Mouse (Mus musculus): ENCODE data around the gene Olfr15. TPM values are rescaled to one million over a fixed set of nuclear protein-coding genes. Genes with fewer than 3 reads are reported as not detected.
"Not testable (repeated sequence)": the region's sequence is repeated elsewhere in the genome, so short reads cannot be mapped to it uniquely, and the experiment has no call there.

Gene Olfr15
- polyA plus RNA-seq, 1 experiment from 2014 or later = not detected

GRCm38 (mm10) chr16:3846711-3847518, 16.2 kb downstream of the Olfr15 start, which contains the start of gene Zfp174:
Gene Zfp174 (plus strand): TSS chr16:3847268.
- H3K4me2 ChIP-seq = peak within 1 kb of the TSS; percentile 79
- no peaks in the 10 kb centered on the region for H3K36me3 ChIP-seq
- H3K4me1 ChIP-seq = peaks cover 7% of the 10 kb centered on the region; the same call in 1 of the 2 replicates
- 3% methylated on average over 38 of the region's 38 CpGs for whole genome bisulfite sequencing
- H3K9me3 ChIP-seq = no peaks in the 10 kb centered on the region
- H3K9ac ChIP-seq = peak within 1 kb of the TSS; percentile 65
- 0 out of 2 replicates have a peak within 1 kb of the TSS, but pooled peaks have one; percentile 2 for H3K27ac ChIP-seq
- peak; percentile 100 for ATAC-seq (ENCODE audit: borderline replicate concordance, extremely low read depth, low FRiP score, low TSS enrichment)
- peak within 1 kb of the TSS; percentile 72 for H3K4me3 ChIP-seq
- no peaks in the 10 kb centered on the region for H3K27me3 ChIP-seq

GRCm38 (mm10) chr16:3847871-3848270, 17.2 kb downstream of the Olfr15 start:
- no peaks in the 10 kb centered on the region for H3K9me3 ChIP-seq
- no peaks in the 10 kb centered on the region for H3K36me3 ChIP-seq
- H3K27ac ChIP-seq = no peak overlapping the region
- H3K27me3 ChIP-seq = no peaks in the 10 kb centered on the region
- peak overlapping the region; percentile 72 for H3K4me3 ChIP-seq
- H3K9ac ChIP-seq = peak overlapping the region; percentile 65
- 69% methylated on average over 4 of the region's 4 CpGs for WGBS
- peaks cover 7% of the 10 kb centered on the region; the same call in 1 of the 2 replicates for H3K4me1 ChIP-seq
- H3K4me2 ChIP-seq = peak overlapping the region; percentile 79
- no peak for ATAC-seq (ENCODE audit: borderline replicate concordance, extremely low read depth, low FRiP score, low TSS enrichment)

GRCm38 (mm10) chr16:3848416-3848815, 17.7 kb downstream of the Olfr15 start:
- no peak overlapping the region for H3K4me3 ChIP-seq
- no peaks in the 10 kb centered on the region for H3K9me3 ChIP-seq
- 66% methylated on average over 3 of the region's 3 CpGs for WGBS
- H3K27ac ChIP-seq = no peak overlapping the region
- no peak overlapping the region for H3K4me2 ChIP-seq
- H3K27me3 ChIP-seq = no peaks in the 10 kb centered on the region
- no peak for ATAC-seq (ENCODE audit: borderline replicate concordance, extremely low read depth, low FRiP score, low TSS enrichment)
- H3K9ac ChIP-seq = no peak overlapping the region
- peaks cover 7% of the 10 kb centered on the region; the same call in 1 of the 2 replicates for H3K4me1 ChIP-seq
- no peaks in the 10 kb centered on the region for H3K36me3 ChIP-seq

- H3K4me2 ChIP-seq; H3K9ac ChIP-seq; H3K4me1 ChIP-seq; H3K9me3 ChIP-seq; H3K4me3 ChIP-seq; H3K27me3 ChIP-seq; H3K27ac ChIP-seq; H3K36me3 ChIP-seq; ATAC-seq (ENCODE audit: borderline replicate concordance, extremely low read depth, low FRiP score, low TSS enrichment): not testable (repeated sequence)
- WGBS = 85% methylated on average over 13 of the region's 13 CpGs
These were observed 20.6 kb downstream of the Olfr15 start for GRCm38 (mm10) chr16:3851301-3851700.

- Histone ChIP-seq H3K36me3 (no peaks in the 10 kb centered on the region), H3K4me3 (no peak overlapping the region), H3K27me3 (no peaks in the 10 kb centered on the region), H3K4me1 (0 out of 2 replicates have a peak, but pooled peaks cover 2% of the 10 kb centered on the region), H3K27ac (no peak overlapping the region), H3K9me3 (no peaks in the 10 kb centered on the region), H3K9ac (no peak overlapping the region), H3K4me2 (no peak overlapping the region)
- 33% methylated on average over 12 of the region's 12 CpGs for WGBS
- ATAC-seq (ENCODE audit: borderline replicate concordance, extremely low read depth, low FRiP score, low TSS enrichment) = no peak
These were observed 21.9 kb downstream of the Olfr15 start for GRCm38 (mm10) chr16:3852586-3852985.

- H3K27ac ChIP-seq = no peak overlapping the region
- no peak for ATAC-seq (ENCODE audit: borderline replicate concordance, extremely low read depth, low FRiP score, low TSS enrichment)
- H3K4me1 ChIP-seq = no peaks in the 10 kb centered on the region
- 67% methylated on average over 11 of the region's 11 CpGs for WGBS
- H3K4me3 ChIP-seq = no peak overlapping the region
- H3K4me2 ChIP-seq = no peak overlapping the region
- H3K27me3 ChIP-seq = no peaks in the 10 kb centered on the region
- no peaks in the 10 kb centered on the region for H3K9me3 ChIP-seq
- no peak overlapping the region for H3K9ac ChIP-seq
- no peaks in the 10 kb centered on the region for H3K36me3 ChIP-seq
These were observed 23.9 kb downstream of the Olfr15 start for GRCm38 (mm10) chr16:3854437-3855182.

- Histone ChIP-seq H3K4me3 (no peak overlapping the region), H3K4me1 (no peaks in the 10 kb centered on the region), H3K27ac (no peak overlapping the region), H3K36me3 (0 out of 2 replicates have a peak, but pooled peaks cover 1% of the 10 kb centered on the region), H3K9ac (no peak overlapping the region), H3K9me3 (no peaks in the 10 kb centered on the region), H3K27me3 (no peaks in the 10 kb centered on the region), H3K4me2 (no peak overlapping the region)
- 60% methylated on average over 1 of the region's 1 CpGs for WGBS
- no peak for ATAC-seq (ENCODE audit: borderline replicate concordance, extremely low read depth, low FRiP score, low TSS enrichment)
These were observed 25.1 kb downstream of the Olfr15 start for GRCm38 (mm10) chr16:3855776-3856175.

- no peak for ATAC-seq (ENCODE audit: borderline replicate concordance, extremely low read depth, low FRiP score, low TSS enrichment)
- Histone ChIP-seq H3K9ac (no peak overlapping the region), H3K9me3 (no peaks in the 10 kb centered on the region), H3K4me2 (no peak overlapping the region), H3K36me3 (peaks cover 13% of the 10 kb centered on the region), H3K4me1 (no peaks in the 10 kb centered on the region), H3K27me3 (no peaks in the 10 kb centered on the region), H3K4me3 (no peak overlapping the region), H3K27ac (no peak overlapping the region)
- 81% methylated on average over 4 of the region's 4 CpGs for WGBS
These were observed 28.6 kb downstream of the Olfr15 start for GRCm38 (mm10) chr16:3859254-3859653.

- H3K4me2 ChIP-seq = peak overlapping the region; percentile 90
- H3K4me1 ChIP-seq = peaks cover 8% of the 10 kb centered on the region; the same call in 1 of the 2 replicates
- peak overlapping the region; percentile 35; the same call in 1 of the 2 replicates for H3K27ac ChIP-seq
- ATAC-seq (ENCODE audit: borderline replicate concordance, extremely low read depth, low FRiP score, low TSS enrichment) = peak; percentile 11; the same call in 1 of the 2 replicates
- H3K27me3 ChIP-seq = no peaks in the 10 kb centered on the region
- H3K9me3 ChIP-seq = no peaks in the 10 kb centered on the region
- 0 out of 2 replicates have a peak, but pooled peaks cover 5% of the 10 kb centered on the region for H3K36me3 ChIP-seq
- 2% methylated on average over 16 of the region's 16 CpGs for WGBS
- H3K4me3 ChIP-seq = peak overlapping the region; percentile 59
- H3K9ac ChIP-seq = peak overlapping the region; percentile 58
These were observed 41.1 kb downstream of the Olfr15 start for GRCm38 (mm10) chr16:3871815-3872214.

GRCm38 (mm10) chr16:3872216-3873047, 41.8 kb downstream of the Olfr15 start, which contains the start of gene Naa60:
Gene Naa60 (plus strand): TSS chr16:3872375.
- WGBS = 5% methylated on average over 47 of the region's 47 CpGs
- peak within 1 kb of the TSS; percentile 58 for H3K9ac ChIP-seq

GRCm38 (mm10) chr16:3876346-3876745, 45.7 kb downstream of the Olfr15 start:
- ATAC-seq (ENCODE audit: borderline replicate concordance, extremely low read depth, low FRiP score, low TSS enrichment) = no peak
- Histone ChIP-seq H3K9ac (no peak overlapping the region), H3K4me3 (no peak overlapping the region), H3K36me3 (peaks cover 4% of the 10 kb centered on the region; the same call in 1 of the 2 replicates), H3K9me3 (no peaks in the 10 kb centered on the region), H3K27ac (no peak overlapping the region), H3K27me3 (no peaks in the 10 kb centered on the region), H3K4me2 (no peak overlapping the region), H3K4me1 (peaks cover 6% of the 10 kb centered on the region; the same call in 1 of the 2 replicates)
- 93% methylated on average over 4 of the region's 4 CpGs for WGBS

More at GRCm38 (mm10) chr16:3872216-3873047, 41.8 kb downstream of the Olfr15 start, which contains the start of gene Naa60:
- Histone ChIP-seq H3K9me3 (no peaks in the 10 kb centered on the region), H3K36me3 (0 out of 2 replicates have a peak, but pooled peaks cover 5% of the 10 kb centered on the region), H3K27me3 (no peaks in the 10 kb centered on the region), H3K4me1 (peaks cover 8% of the 10 kb centered on the region; the same call in 1 of the 2 replicates), H3K4me2 (peak within 1 kb of the TSS; percentile 90), H3K27ac (peak within 1 kb of the TSS; percentile 63), H3K4me3 (peak within 1 kb of the TSS; percentile 59)
- peak; percentile 99 for ATAC-seq (ENCODE audit: borderline replicate concordance, extremely low read depth, low FRiP score, low TSS enrichment)

All from lung, embryonic 15.5 days (tissue).